Mouse (Mus musculus): ENCODE results near the gene Ankrd50.

Gene Ankrd50

GRCm38 (mm10) chr3:38466139-38466538 lies 18.5 kb downstream of the Ankrd50 start:
- no peak for DNase-seq (ENCODE audit: low read depth, low spot score)

DNA sequence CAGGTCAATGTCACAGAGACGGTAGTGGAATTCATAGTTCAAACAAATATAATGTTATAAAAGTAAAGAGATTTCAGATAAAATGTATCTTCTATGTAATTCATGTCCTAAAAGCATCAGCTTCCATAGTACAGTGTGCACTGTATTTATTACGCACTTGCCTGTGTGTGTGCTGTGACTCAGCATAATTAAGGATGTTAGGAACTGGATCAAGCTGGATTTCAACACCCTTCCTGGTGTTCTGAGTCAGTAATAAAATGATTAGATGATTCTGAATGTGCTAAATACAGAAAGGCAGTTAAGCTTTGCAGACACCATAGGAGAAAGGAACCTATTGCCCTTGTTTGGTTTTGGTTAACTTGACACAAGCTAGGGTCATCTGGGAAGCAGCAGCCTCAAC lies 21.5 kb downstream of the Ankrd50 start:
- DNase-seq (ENCODE audit: low read depth, low spot score), result no peak

GRCm38 (mm10) chr3:38461742-38462141 lies 22.9 kb downstream of the Ankrd50 start:
- no peak for DNase-seq (ENCODE audit: low read depth, low spot score)

DNA sequence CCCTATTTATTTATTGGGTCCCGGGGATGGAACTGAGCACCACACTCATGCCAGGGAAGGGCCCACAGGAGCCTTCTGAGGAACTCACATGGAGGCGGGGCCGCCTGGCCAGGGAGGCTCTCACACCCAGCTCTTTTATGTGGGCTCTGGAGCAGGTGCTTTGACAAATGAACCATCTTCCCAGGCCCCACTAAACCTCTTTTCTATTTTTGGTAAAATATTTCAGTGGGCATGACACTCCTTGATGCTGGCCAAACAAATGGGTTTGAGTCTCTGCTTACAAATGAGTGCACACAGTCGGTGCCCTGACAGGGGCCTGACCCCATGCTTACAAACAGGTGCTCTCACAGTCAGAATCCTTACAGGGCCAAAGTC lies 24.4 kb downstream of the Ankrd50 start:
- DNase-seq (ENCODE audit: low read depth, low spot score), result no peak

- no peak for DNase-seq (ENCODE audit: low read depth, low spot score)
Measured at GRCm38 (mm10) chr3:38459507-38460249, 25.0 kb downstream of the Ankrd50 start.

GRCm38 (mm10) chr3:38457041-38457440 lies 27.6 kb downstream of the Ankrd50 start:
- DNase-seq (ENCODE audit: low read depth, low spot score), result no peak

GRCm38 (mm10) chr3:38452199-38452598 lies 32.4 kb downstream of the Ankrd50 start:
- no peak for DNase-seq (ENCODE audit: low read depth, low spot score)

GRCm38 (mm10) chr3:38446586-38446985 lies 38.1 kb downstream of the Ankrd50 start:
- no peak for DNase-seq (ENCODE audit: low read depth, low spot score)

- DNase-seq (ENCODE audit: low read depth, low spot score), result no peak
Measured at GRCm38 (mm10) chr3:38443875-38444274, 40.8 kb downstream of the Ankrd50 start.

- DNase-seq (ENCODE audit: low read depth, low spot score), result no peak
Measured at GRCm38 (mm10) chr3:38440564-38440991, 44.1 kb downstream of the Ankrd50 start.

DNA sequence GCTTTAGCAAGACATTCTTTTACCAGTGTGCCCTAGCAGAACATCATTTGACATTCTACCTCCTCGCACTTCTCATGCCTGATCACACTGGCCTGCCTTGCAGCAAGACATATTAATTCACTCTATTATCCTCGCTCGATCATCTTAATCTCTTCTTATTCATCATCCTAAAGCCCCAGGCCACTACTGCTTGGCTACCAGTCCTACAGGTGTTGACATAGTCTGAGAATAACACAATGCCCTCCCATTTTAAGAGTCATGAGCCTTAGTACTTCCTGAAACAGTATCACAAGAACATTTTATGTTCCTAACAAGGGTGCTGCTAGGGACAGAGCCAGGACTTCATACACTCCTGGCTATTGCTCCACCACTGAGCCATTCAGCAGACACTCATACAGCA lies 48.0 kb downstream of the Ankrd50 start:
- no peak for DNase-seq (ENCODE audit: low read depth, low spot score)

GRCm38 (mm10) chr3:38435828-38436227 lies 48.8 kb downstream of the Ankrd50 start:
- DNase-seq (ENCODE audit: low read depth, low spot score), result no peak

GRCm38 (mm10) chr3:38434486-38434885 lies 50.2 kb downstream of the Ankrd50 start:
- DNase-seq (ENCODE audit: low read depth, low spot score), result no peak

DNA sequence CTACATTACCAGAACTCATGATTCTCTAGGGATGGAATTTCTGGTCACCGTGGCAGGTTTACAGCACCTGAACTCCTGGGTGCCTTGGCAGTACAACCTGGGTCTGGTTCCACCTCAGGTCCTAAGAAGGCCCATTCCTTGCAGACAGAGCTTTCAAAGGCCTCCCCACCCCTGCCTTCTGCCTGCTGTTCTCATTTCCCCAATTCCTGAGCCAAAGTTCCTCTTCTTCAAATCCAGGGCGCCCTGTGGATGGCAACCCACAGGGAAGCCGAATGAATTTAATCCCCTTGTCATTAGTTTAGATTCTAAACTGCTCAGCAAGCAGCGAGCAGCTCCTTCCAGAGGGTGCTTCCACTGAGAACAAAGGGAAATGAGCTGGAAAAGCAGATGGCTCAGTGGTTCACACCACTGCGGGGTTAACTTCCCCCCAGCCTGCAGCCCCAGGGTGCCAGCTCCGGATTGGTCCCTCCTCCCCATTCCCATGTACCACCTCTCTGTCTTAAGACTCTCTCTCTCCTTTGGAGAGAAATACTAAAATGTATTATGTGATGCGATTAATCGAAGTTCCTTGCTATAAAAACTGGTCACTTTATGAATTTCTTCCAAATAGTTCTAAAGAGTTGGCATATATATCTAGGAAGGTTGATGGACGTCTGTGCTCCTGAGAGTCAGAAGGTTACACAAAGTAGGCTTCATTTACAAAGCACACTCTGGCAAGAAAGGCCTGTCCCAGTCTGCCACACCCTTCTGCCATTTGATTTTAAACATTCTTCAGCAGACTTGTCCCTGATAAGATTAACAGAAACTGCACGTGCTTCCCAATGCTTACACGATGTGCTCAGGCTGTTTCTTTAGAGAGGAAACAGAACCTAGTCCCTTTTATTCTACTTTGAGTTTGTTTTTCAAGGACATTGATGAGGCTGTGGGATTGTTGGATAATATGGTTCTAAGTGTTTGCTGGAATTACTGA lies 50.9 kb downstream of the Ankrd50 start:
- no peak for DNase-seq (ENCODE audit: low read depth, low spot score)

GRCm38 (mm10) chr3:38431461-38431860 lies 53.2 kb downstream of the Ankrd50 start:
- DNase-seq (ENCODE audit: low read depth, low spot score), result no peak

DNA sequence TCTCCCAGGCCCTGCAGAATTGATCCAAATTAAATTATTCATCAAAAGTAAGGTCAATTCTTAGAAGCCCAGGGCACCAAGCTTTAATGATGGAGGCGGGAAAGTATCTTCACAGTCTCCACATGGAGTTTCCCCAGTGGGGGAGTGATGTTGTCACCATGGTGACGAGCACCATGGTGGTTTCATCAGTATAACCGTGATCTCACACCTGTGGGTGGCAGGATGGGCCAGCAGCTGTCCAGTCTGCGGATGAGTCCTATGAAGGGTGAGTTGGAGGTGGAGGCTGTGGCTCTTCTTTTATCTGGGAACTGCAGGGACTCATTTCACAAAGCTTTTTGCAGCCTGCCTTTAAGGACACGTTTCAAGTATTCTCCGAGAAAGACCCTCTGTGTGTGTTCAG lies 53.6 kb downstream of the Ankrd50 start:
- no peak for DNase-seq (ENCODE audit: low read depth, low spot score)

- DNase-seq (ENCODE audit: low read depth, low spot score), result no peak
Measured at GRCm38 (mm10) chr3:38427200-38427599, 57.4 kb downstream of the Ankrd50 start.

GRCm38 (mm10) chr3:38423966-38424365 lies 60.7 kb downstream of the Ankrd50 start:
- no peak for DNase-seq (ENCODE audit: low read depth, low spot score)

DNA sequence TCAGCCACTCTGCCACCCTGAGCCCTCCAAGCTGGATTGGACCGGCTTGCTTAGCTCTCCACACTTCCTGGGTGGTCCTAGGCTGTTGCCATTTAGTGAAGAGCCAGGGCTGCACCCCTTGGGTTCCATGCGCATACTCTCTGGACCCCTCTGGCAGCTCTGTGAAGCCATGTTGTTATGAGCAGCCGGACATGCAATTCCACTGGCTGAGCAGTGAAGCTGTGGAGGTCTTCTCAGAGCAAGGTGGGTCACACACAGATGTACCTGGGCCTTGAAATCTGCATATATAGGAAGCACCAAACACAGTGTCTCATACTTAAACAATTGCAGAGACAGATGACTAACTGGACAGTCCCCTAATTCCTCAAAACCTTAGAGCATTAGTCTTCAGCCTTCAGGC lies 64.7 kb downstream of the Ankrd50 start:
- no peak for DNase-seq (ENCODE audit: low read depth, low spot score)

- no peak for DNase-seq (ENCODE audit: low read depth, low spot score)
Measured at GRCm38 (mm10) chr3:38415292-38415930, 69.2 kb downstream of the Ankrd50 start.

All from retina, adult 2 months (tissue).